17 mouse cellular contexts compared by ENCODE assay signal in the genomic region with DNA sequence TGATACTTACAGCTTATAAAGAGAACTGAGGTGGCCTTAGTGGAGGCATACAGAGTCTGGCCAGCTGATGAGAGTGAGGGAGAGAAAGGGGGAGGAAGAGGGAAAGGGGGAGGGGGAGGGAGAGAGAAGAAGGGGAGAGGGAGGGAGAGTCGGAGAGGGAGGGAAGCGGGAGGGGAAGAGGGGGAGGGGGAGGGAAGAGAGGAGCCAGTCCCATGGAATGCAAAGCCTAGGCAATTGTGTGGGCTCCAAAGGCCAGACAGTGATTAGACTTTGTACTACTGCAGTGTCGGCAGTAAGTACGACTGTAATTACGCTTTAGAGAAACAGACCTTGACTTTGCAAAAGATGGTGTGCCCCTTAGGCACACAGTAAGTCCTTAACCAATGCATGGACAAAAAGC. TPM values are rescaled to one million over a fixed set of nuclear protein-coding genes. Genes with fewer than 3 reads are reported as not detected.
DNase-seq lines count a peak whose midpoint lies in the region; ATAC-seq and TF ChIP-seq lines count a peak whose summit lies in the region.
"Had no signal": no experiment of that assay in that cellular context is flagged by ENCODE, and none has a peak within 500 bp of the region (broad histone marks: within the 10 kb centered on the region; RNA-seq: fewer than 3 reads in every experiment).

No protein-coding gene starts in this region.

- H3K4me1 ChIP-seq in kidney, embryonic 16.5 days (ENCODE audit: insufficient read depth, low read length), result peaks cover 40% of the 10 kb centered on the region
- H3K4me1 ChIP-seq in midbrain, embryonic 14.5 days (ENCODE audit: control insufficient read depth, insufficient read depth, low read length), result peaks cover 36% of the 10 kb centered on the region

- H3K27ac ChIP-seq in kidney, embryonic 16.5 days (ENCODE audit: low read length), result no peak overlapping the region
- no peak overlapping the region for H3K27ac ChIP-seq in midbrain, embryonic 14.5 days (replicated peaks; ENCODE audit: low read depth, low read length)
- H3K27ac ChIP-seq: embryonic facial prominence, embryonic 10.5 days; lung, embryonic 15.5 days had no signal

- no peak for ATAC-seq in kidney, embryonic 16.5 days (ENCODE audit: low FRiP score, low TSS enrichment)
- no peak for ATAC-seq in midbrain, embryonic 14.5 days (ENCODE audit: low FRiP score, low TSS enrichment)

- H3K27me3 ChIP-seq in kidney, embryonic 16.5 days (ENCODE audit: insufficient read depth, low read length), result no peaks in the 10 kb centered on the region
- H3K27me3 ChIP-seq in midbrain, embryonic 14.5 days (ENCODE audit: control insufficient read depth, insufficient read depth, low read length), result no peaks in the 10 kb centered on the region
- H3K27me3 ChIP-seq: lung, embryonic 15.5 days had no signal

- TF ChIP-seq POLR2A in brain, embryonic 14.5 days (IDR thresholded peaks at IDR 0.05; ENCODE audit: borderline replicate concordance, extremely low read depth, insufficient read depth, insufficient read length, poor library complexity, severe bottlenecking), result no peak

- no peak overlapping the region for H3K4me3 ChIP-seq in kidney, embryonic 16.5 days (ENCODE audit: low read length)
- no peak overlapping the region for H3K4me3 ChIP-seq in midbrain, embryonic 14.5 days (replicated peaks; ENCODE audit: low read depth, low read length)
- H3K4me3 ChIP-seq: lung, embryonic 15.5 days had no signal

- H3K9me3 ChIP-seq in kidney, embryonic 16.5 days (ENCODE audit: low read length), result no peaks in the 10 kb centered on the region
- H3K9me3 ChIP-seq in midbrain, embryonic 14.5 days (ENCODE audit: control insufficient read depth, low read length), result no peaks in the 10 kb centered on the region
- H3K9me3 ChIP-seq: embryonic facial prominence, embryonic 10.5 days; G1E; lung, embryonic 15.5 days had no signal

- no peak overlapping the region for H3K9ac ChIP-seq in kidney, embryonic 16.5 days (replicated peaks; ENCODE audit: low read length)
- H3K9ac ChIP-seq in midbrain, embryonic 14.5 days (replicated peaks; ENCODE audit: low read length), result no peak overlapping the region
- H3K9ac ChIP-seq: lung, embryonic 15.5 days had no signal

- H3K36me3 ChIP-seq in kidney, embryonic 16.5 days (ENCODE audit: insufficient read depth, low read length), result no peaks in the 10 kb centered on the region
- 0 out of 2 replicates have a peak, but pooled peaks cover 9% of the 10 kb centered on the region for H3K36me3 ChIP-seq in midbrain, embryonic 14.5 days (ENCODE audit: control insufficient read depth, insufficient read depth, low read length)
- H3K36me3 ChIP-seq: G1E; lung, embryonic 15.5 days had no signal

- TF ChIP-seq CTCF in brain, embryonic 14.5 days (IDR thresholded peaks at IDR 0.05; ENCODE audit: borderline replicate concordance, extremely low read depth, insufficient read depth, insufficient read length), result no peak

- WGBS in kidney, embryonic 16.5 days, result 38% methylated on average over 5 of the region's 5 CpGs
- 47% methylated on average over 5 of the region's 5 CpGs for WGBS in midbrain, embryonic 14.5 days

- no peak overlapping the region for H3K4me2 ChIP-seq in kidney, embryonic 16.5 days (replicated peaks; ENCODE audit: low read depth, low read length)
- H3K4me2 ChIP-seq in midbrain, embryonic 14.5 days (ENCODE audit: low read length), result peak overlapping the region; percentile 22
- H3K4me2 ChIP-seq: lung, embryonic 15.5 days had no signal

- DNase-seq in kidney, adult 11 months, result peak; percentile 74
- DNase-seq in brain, embryonic 14.5 days (ENCODE audit: low read depth), result peak; percentile 35
- DNase-seq in kidney, adult 8-10 months, result peak; percentile 65 to 78
- no peak for DNase-seq in midbrain, embryonic 14.5 days
- DNase-seq in left cerebral cortex, adult 11 months (ENCODE audit: low spot score), result no peak
- no peak for DNase-seq in cerebellum, adult 8-10 months
- no peak for DNase-seq in right cerebral cortex, adult 2 months (ENCODE audit: low spot score in 2 of 2)
- DNase-seq: adrenal gland, postnatal 36 days; B cell, adult 2 months; cerebellum, adult 9-11 months; gastrocnemius, postnatal 25 days; thymus, postnatal 14 days had no signal

RNA-seq across cellular contexts. Expression of a gene that starts 3.9 kb away (rescaled TPM):
- 4.1 and 4.3 TPM in 2 replicates for polyA plus RNA-seq in kidney, embryonic 16.5 days (2015; fragmentation: Nextera tagmentation; extraction: Ambion mirVana)
- 77.0 and 115 TPM in 2 replicates for polyA plus RNA-seq in brain, embryonic 14.5 days (2012; rRNA removed)
- 18.2 and 19.3 TPM in 2 replicates for polyA plus RNA-seq in midbrain, embryonic 14.5 days (2014; fragmentation: Nextera tagmentation; extraction: Ambion mirVana)

RNA-seq across cellular contexts. Expression of a gene that starts 11.7 kb away (rescaled TPM):
- 0.09 and 0.27 TPM in 2 replicates for polyA plus RNA-seq in kidney, embryonic 16.5 days (2015; fragmentation: Nextera tagmentation; extraction: Ambion mirVana)
- 0.04 and 0.06 TPM in 2 replicates for polyA plus RNA-seq in brain, embryonic 14.5 days (2012; rRNA removed)
- polyA plus RNA-seq in midbrain, embryonic 14.5 days (2014; fragmentation: Nextera tagmentation; extraction: Ambion mirVana), result 0.11 and 0.24 TPM in 2 replicates
- polyA plus RNA-seq: embryonic facial prominence, embryonic 10.5 days; G1E; heart, embryonic 14.5 days had no signal

RNA-seq across cellular contexts. Expression of a gene that starts 32.9 kb away (rescaled TPM):
- polyA plus RNA-seq in kidney, embryonic 16.5 days (2015; fragmentation: Nextera tagmentation; extraction: Ambion mirVana), result 302 TPM in 2 replicates
- 192 and 242 TPM in 2 replicates for polyA plus RNA-seq in brain, embryonic 14.5 days (2012; rRNA removed)
- 165 and 191 TPM in 2 replicates for polyA plus RNA-seq in midbrain, embryonic 14.5 days (2014; fragmentation: Nextera tagmentation; extraction: Ambion mirVana)

Comparison
In these comparisons a context has a peak if more than half of its experiments do, and no peak if none do; other contexts are left out.
1. DNase-seq: peak in kidney, adult 11 months (single experiment), brain, embryonic 14.5 days (single experiment) and kidney, adult 8-10 months (2 of 2); none in midbrain, embryonic 14.5 days (single experiment), left cerebral cortex, adult 11 months (single experiment), cerebellum, adult 8-10 months (single experiment) and right cerebral cortex, adult 2 months (0 of 2).